Mouse (Mus musculus): ENCODE data around the gene Lemd1. TPM values are rescaled to one million over a fixed set of nuclear protein-coding genes. Genes with fewer than 3 reads are reported as not detected.

The Lemd1 gene
- polyA plus RNA-seq, 1 experiment = not detected

DNA sequence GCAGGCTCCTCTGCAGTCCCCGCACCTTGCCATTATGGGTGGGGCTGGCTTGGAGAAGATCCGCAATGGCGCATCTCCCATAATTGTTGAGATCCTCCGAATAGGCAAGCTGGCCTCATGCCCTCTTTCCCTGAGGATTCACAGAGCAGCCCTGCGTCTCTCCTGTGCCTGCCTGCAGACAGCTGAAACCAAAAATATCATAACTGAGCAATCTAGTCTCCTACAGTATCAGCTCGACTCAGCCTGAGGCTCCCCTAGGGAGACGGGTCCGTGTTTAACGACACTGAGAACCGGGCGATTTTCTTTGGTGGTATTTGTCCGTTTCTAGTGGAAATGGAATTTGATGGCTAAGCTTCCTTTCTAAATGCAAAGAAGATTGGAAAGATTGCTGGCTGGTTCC is 8.7 kb downstream of the Lemd1 start:
- DNase-seq (ENCODE audit: low read depth in 1 of 2, low spot score in 2 of 2) = no peak
- WGBS = 45% methylated on average over 12 of the region's 12 CpGs
- Histone ChIP-seq H3K36me3 (ENCODE audit: control insufficient read depth, insufficient read depth, low read length) (no peaks in the 10 kb centered on the region), H3K4me3 (ENCODE audit: extremely low read depth, insufficient read depth, insufficient read length) (no peak overlapping the region), H3K27ac (ENCODE audit: insufficient read depth, low read length) (no peak overlapping the region), H3K27me3 (ENCODE audit: control insufficient read depth, insufficient read depth, low read length) (no peaks in the 10 kb centered on the region; the same call in 1 of the 2 replicates), H3K4me1 (ENCODE audit: control insufficient read depth, insufficient read depth, insufficient read length) (peaks cover 3% of the 10 kb centered on the region; the same call in 1 of the 2 replicates)
- TF ChIP-seq CTCF (IDR thresholded peaks at IDR 0.05; ENCODE audit: extremely low read depth, insufficient read depth, insufficient read length, insufficient replicate concordance) (no peak), POLR2A (IDR thresholded peaks at IDR 0.05; ENCODE audit: low read depth, low read length) (no peak)

DNA sequence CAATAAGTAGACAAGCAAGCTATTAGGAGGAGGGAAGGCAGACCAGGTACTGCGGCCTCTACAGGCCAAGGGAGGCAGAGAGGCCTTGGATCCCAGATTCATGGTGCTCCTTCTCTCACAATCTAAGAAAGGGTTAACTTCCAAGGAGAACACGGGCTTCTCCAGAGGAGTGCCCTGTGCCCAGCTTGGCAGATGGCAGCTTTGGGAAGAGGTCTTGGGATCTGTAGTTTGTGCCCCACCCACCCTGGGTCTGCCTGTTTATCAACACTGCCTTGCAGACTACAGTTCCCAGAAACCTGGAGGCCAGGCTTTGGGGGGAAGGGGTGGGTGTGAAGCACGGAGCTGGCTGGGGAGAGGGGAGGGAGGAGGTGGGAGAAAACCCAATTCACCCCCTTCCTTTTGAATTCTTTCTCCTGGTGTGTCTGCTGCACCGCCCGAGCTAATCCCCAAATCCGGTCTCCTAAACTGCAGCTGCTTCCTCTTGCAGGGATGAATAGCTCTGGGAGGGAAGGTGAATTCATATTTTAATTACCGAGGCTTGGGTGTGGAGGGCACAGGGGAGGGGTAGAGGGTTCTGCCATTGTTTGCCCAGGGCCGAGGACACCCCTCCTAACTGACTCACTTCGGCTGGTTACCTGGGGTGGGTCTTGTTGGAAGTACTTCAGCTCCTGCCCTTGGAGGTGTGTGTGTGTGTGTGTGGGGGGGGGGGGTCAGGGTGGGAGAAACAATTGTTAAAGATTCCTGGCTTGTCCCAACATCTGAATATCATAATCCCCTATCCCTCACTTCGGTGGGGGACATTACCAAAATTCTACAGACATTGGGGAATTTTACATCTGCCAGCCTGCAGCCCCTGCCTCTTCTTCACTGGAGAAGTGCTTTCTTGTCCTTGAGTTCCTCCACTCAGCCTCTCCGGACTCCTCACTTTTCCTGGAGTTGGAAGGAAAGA is 9.6 kb downstream of the Lemd1 start:
- Histone ChIP-seq H3K27ac (ENCODE audit: insufficient read depth, low read length) (no peak overlapping the region), H3K27me3 (ENCODE audit: control insufficient read depth, insufficient read depth, low read length) (no peaks in the 10 kb centered on the region; the same call in 1 of the 2 replicates), H3K4me3 (ENCODE audit: extremely low read depth, insufficient read depth, insufficient read length) (no peak overlapping the region), H3K36me3 (ENCODE audit: control insufficient read depth, insufficient read depth, low read length) (no peaks in the 10 kb centered on the region), H3K4me1 (ENCODE audit: control insufficient read depth, insufficient read depth, insufficient read length) (no peaks in the 10 kb centered on the region)
- 55% methylated on average over 11 of the region's 11 CpGs for WGBS
- no peak for DNase-seq (ENCODE audit: low read depth in 1 of 2, low spot score in 2 of 2)
- no peak for TF ChIP-seq POLR2A (IDR thresholded peaks at IDR 0.05; ENCODE audit: low read depth, low read length)
- TF ChIP-seq CTCF (IDR thresholded peaks at IDR 0.05; ENCODE audit: extremely low read depth, insufficient read depth, insufficient read length, insufficient replicate concordance) = no peak

DNA sequence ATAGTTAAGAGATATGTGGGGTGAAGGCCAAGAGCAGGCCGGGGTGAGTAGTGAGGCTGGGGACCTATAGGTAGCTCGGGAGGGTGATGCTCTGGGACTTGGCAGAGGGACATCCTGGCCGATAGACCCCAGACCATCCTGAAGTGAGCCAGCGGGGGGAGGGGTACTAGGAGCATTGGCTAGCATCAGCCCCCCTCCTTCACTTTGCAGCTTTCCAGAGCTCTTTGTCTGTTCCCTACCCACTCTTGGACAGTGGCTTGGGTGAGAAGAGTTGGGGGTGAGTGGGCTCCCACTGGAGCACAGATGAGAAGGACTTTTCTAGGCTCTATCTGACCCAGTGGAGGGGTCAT is 10.3 kb downstream of the Lemd1 start:
- no peak for TF ChIP-seq CTCF (IDR thresholded peaks at IDR 0.05; ENCODE audit: extremely low read depth, insufficient read depth, insufficient read length, insufficient replicate concordance)
- TF ChIP-seq POLR2A (IDR thresholded peaks at IDR 0.05; ENCODE audit: low read depth, low read length) = no peak
- no peak for DNase-seq (ENCODE audit: low read depth in 1 of 2, low spot score in 2 of 2)
- no peaks in the 10 kb centered on the region for H3K4me1 ChIP-seq (ENCODE audit: control insufficient read depth, insufficient read depth, insufficient read length)
- no peaks in the 10 kb centered on the region for H3K36me3 ChIP-seq (ENCODE audit: control insufficient read depth, insufficient read depth, low read length)
- H3K4me3 ChIP-seq (ENCODE audit: extremely low read depth, insufficient read depth, insufficient read length) = no peak overlapping the region
- WGBS = 81% methylated on average over 4 of the region's 4 CpGs
- no peaks in the 10 kb centered on the region; the same call in 1 of the 2 replicates for H3K27me3 ChIP-seq (ENCODE audit: control insufficient read depth, insufficient read depth, low read length)
- no peak overlapping the region for H3K27ac ChIP-seq (ENCODE audit: insufficient read depth, low read length)

DNA sequence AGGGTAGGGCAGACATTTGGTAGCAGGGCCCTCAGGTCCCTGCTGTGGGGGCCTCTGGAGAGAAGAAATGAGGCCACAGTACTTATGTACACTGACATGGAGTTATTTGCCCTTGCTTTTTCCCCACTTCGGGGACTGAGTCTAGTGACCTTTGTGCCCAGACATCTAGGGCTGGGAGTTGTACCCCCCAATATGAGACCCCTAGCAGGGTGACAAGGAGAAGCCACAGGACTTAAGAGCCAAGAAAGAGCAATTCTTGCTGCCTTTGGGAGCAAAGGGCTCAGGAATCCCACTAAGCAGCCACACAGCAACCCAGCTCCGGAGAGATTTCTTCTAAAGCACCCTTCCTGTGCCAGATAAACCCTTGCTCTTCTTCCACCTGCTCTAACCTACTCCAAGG is 10.7 kb downstream of the Lemd1 start:
- 83% methylated on average over 2 of the region's 2 CpGs for WGBS
- no peaks in the 10 kb centered on the region for H3K36me3 ChIP-seq (ENCODE audit: control insufficient read depth, insufficient read depth, low read length)
- H3K4me3 ChIP-seq (ENCODE audit: extremely low read depth, insufficient read depth, insufficient read length) = no peak overlapping the region
- H3K27me3 ChIP-seq (ENCODE audit: control insufficient read depth, insufficient read depth, low read length) = no peaks in the 10 kb centered on the region; the same call in 1 of the 2 replicates
- H3K4me1 ChIP-seq (ENCODE audit: control insufficient read depth, insufficient read depth, insufficient read length) = no peaks in the 10 kb centered on the region
- DNase-seq (ENCODE audit: low read depth in 1 of 2, low spot score in 2 of 2) = no peak
- no peak overlapping the region for H3K27ac ChIP-seq (ENCODE audit: insufficient read depth, low read length)
- TF ChIP-seq POLR2A (IDR thresholded peaks at IDR 0.05; ENCODE audit: low read depth, low read length) (no peak), CTCF (IDR thresholded peaks at IDR 0.05; ENCODE audit: extremely low read depth, insufficient read depth, insufficient read length, insufficient replicate concordance) (no peak)

DNA sequence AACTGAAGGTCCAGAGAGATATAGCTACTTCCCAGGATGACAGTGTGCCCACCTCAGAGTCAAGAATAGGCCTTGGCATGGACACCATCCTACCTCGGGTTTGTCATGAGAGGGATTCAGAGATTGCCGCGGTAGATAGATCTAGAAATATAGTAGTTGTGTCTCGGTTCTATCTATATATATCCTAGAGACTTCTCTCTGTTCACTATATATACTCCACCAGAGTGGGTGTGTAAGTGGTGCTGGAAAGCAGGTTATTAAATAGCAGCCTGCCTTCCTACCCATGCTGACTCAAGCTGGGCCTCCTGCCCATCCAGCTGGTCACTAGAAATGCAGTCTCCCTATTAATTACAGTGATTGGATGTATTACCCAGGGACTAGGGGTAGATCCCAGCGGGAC is 11.5 kb downstream of the Lemd1 start:
- no peak overlapping the region for H3K27ac ChIP-seq (ENCODE audit: insufficient read depth, low read length)
- DNase-seq (ENCODE audit: low read depth in 1 of 2, low spot score in 2 of 2) = no peak
- 87% methylated on average over 5 of the region's 5 CpGs for WGBS
- H3K4me3 ChIP-seq (ENCODE audit: extremely low read depth, insufficient read depth, insufficient read length) = no peak overlapping the region
- no peak for TF ChIP-seq CTCF (IDR thresholded peaks at IDR 0.05; ENCODE audit: extremely low read depth, insufficient read depth, insufficient read length, insufficient replicate concordance)
- no peak for TF ChIP-seq POLR2A (IDR thresholded peaks at IDR 0.05; ENCODE audit: low read depth, low read length)
- no peaks in the 10 kb centered on the region for H3K36me3 ChIP-seq (ENCODE audit: control insufficient read depth, insufficient read depth, low read length)
- no peaks in the 10 kb centered on the region for H3K4me1 ChIP-seq (ENCODE audit: control insufficient read depth, insufficient read depth, insufficient read length)
- H3K27me3 ChIP-seq (ENCODE audit: control insufficient read depth, insufficient read depth, low read length) = no peaks in the 10 kb centered on the region; the same call in 1 of the 2 replicates

DNA sequence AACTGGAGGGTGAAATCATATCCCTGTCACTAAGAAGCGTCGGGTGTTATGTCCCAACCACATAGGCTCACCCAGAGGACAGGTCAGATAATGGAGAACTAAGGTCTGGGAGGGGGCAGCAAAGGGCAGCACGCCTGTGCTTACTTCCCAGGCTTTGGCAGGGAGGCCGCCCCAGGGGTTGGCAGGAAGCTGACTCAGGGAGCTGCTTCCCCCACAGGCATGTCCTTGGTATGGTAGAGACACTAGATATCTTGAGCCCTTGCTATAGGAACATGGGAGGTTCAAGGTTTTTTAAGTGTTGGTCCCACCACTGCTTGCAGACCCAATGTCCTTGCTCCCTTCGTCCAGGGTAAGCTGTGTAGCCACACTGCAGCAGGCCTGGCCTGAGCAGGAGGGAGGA is 14.7 kb downstream of the Lemd1 start:
- Histone ChIP-seq H3K27ac (ENCODE audit: insufficient read depth, low read length) (no peak overlapping the region), H3K36me3 (ENCODE audit: control insufficient read depth, insufficient read depth, low read length) (no peaks in the 10 kb centered on the region), H3K27me3 (ENCODE audit: control insufficient read depth, insufficient read depth, low read length) (no peaks in the 10 kb centered on the region; the same call in 1 of the 2 replicates), H3K4me1 (ENCODE audit: control insufficient read depth, insufficient read depth, insufficient read length) (no peaks in the 10 kb centered on the region), H3K4me3 (ENCODE audit: extremely low read depth, insufficient read depth, insufficient read length) (no peak overlapping the region)
- 23% methylated on average over 5 of the region's 5 CpGs for WGBS
- DNase-seq (ENCODE audit: low read depth in 1 of 2, low spot score in 2 of 2) = no peak
- TF ChIP-seq CTCF (IDR thresholded peaks at IDR 0.05; ENCODE audit: extremely low read depth, insufficient read depth, insufficient read length, insufficient replicate concordance) (no peak), POLR2A (IDR thresholded peaks at IDR 0.05; ENCODE audit: low read depth, low read length) (no peak)

DNA sequence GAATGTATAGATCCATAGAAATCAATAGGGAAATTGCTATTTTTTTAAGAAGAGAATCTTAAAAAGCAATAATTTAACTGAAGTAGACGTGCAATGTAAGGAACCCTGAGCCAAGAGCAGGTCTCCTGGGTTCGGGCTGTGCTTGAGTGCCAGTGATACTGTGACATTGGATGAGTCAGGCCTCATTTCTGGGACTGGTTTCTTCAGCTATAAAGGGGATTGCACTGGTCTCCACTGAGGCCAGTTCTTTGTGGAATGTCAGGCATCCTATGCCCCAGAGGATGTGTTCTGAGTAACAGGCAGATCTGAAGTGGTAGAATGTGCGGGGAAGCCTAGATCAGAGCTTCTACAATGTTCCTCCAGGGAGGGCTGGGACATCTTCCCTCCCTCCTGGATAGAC is 15.6 kb downstream of the Lemd1 start:
- Histone ChIP-seq H3K36me3 (ENCODE audit: control insufficient read depth, insufficient read depth, low read length) (no peaks in the 10 kb centered on the region), H3K27me3 (ENCODE audit: control insufficient read depth, insufficient read depth, low read length) (no peaks in the 10 kb centered on the region; the same call in 1 of the 2 replicates), H3K27ac (ENCODE audit: insufficient read depth, low read length) (no peak overlapping the region), H3K4me3 (ENCODE audit: extremely low read depth, insufficient read depth, insufficient read length) (no peak overlapping the region), H3K4me1 (ENCODE audit: control insufficient read depth, insufficient read depth, insufficient read length) (no peaks in the 10 kb centered on the region)
- TF ChIP-seq CTCF (IDR thresholded peaks at IDR 0.05; ENCODE audit: extremely low read depth, insufficient read depth, insufficient read length, insufficient replicate concordance) = no peak
- 81% methylated on average over 3 of the region's 3 CpGs for WGBS
- DNase-seq (ENCODE audit: low read depth in 1 of 2, low spot score in 2 of 2) = no peak

Data from spleen, adult 2 months (tissue).